Comparison of ENCODE assay signal across 11 mouse cellular contexts in genomic region chr9:83556236-83556635, GRCm38 (mm10). TPM values are rescaled to one million over a fixed set of nuclear protein-coding genes. Genes with fewer than 3 reads are reported as not detected.
DNase-seq lines count a peak whose midpoint lies in the region; ATAC-seq and TF ChIP-seq lines count a peak whose summit lies in the region.
"Had no signal": no experiment of that assay in that cellular context is flagged by ENCODE, and none has a peak within 500 bp of the region (broad histone marks: within the 10 kb centered on the region; RNA-seq: fewer than 3 reads in every experiment).

No protein-coding gene starts in this region.

- TF ChIP-seq CTCF in heart, adult 2 months (IDR thresholded peaks at IDR 0.05): no peak
- TF ChIP-seq CTCF in midbrain, postnatal 0 days (IDR thresholded peaks at IDR 0.05): no peak
- TF ChIP-seq CTCF in liver, postnatal 0 days (IDR thresholded peaks at IDR 0.05; ENCODE audit: low read depth): no peak

- H3K4me1 ChIP-seq in heart, adult 2 months (ENCODE audit: control insufficient read depth, insufficient read depth, low read length): peaks cover 16% of the 10 kb centered on the region
- H3K4me1 ChIP-seq in midbrain, embryonic 10.5 days: peaks cover 25% of the 10 kb centered on the region
- H3K4me1 ChIP-seq in midbrain, postnatal 0 days (ENCODE audit: insufficient read depth, low read length): no peaks in the 10 kb centered on the region
- no peaks in the 10 kb centered on the region for H3K4me1 ChIP-seq in hindbrain, embryonic 11.5 days (replicated peaks; ENCODE audit: control insufficient read depth, insufficient read depth, low read length)
- peaks cover 4% of the 10 kb centered on the region; the same call in 1 of the 2 replicates for H3K4me1 ChIP-seq in liver, postnatal 0 days (ENCODE audit: insufficient read depth)

- no peak for ATAC-seq in midbrain, postnatal 0 days (ENCODE audit: low FRiP score)
- 0 out of 2 replicates have a peak, but pooled peaks have one; percentile 31 for ATAC-seq in hindbrain, embryonic 11.5 days (ENCODE audit: low FRiP score)
- no peak for ATAC-seq in liver, postnatal 0 days

- no peak overlapping the region for H3K4me2 ChIP-seq in midbrain, postnatal 0 days (ENCODE audit: low read depth, low read length, poor library complexity, severe bottlenecking)
- H3K4me2 ChIP-seq in hindbrain, embryonic 11.5 days (replicated peaks; ENCODE audit: low read depth, low read length): no peak overlapping the region
- no peak overlapping the region for H3K4me2 ChIP-seq in liver, postnatal 0 days (ENCODE audit: low read depth, low read length)
- H3K4me2 ChIP-seq: liver, embryonic 11.5 days had no signal

- 27% methylated on average over 6 of the region's 6 CpGs for WGBS in heart, adult 2 months
- WGBS in midbrain, embryonic 10.5 days: 47% methylated on average over 6 of the region's 6 CpGs
- 28% methylated on average over 6 of the region's 6 CpGs for WGBS in midbrain, postnatal 0 days
- 46% methylated on average over 6 of the region's 6 CpGs for WGBS in hindbrain, embryonic 11.5 days
- WGBS in liver, postnatal 0 days (ENCODE audit: insufficient replicate concordance): 47% methylated on average over 6 of the region's 6 CpGs

- no peak overlapping the region for H3K4me3 ChIP-seq in heart, adult 2 months
- no peak overlapping the region for H3K4me3 ChIP-seq in midbrain, embryonic 10.5 days
- H3K4me3 ChIP-seq in midbrain, postnatal 0 days (ENCODE audit: low read depth, low read length): no peak overlapping the region
- no peak overlapping the region for H3K4me3 ChIP-seq in hindbrain, embryonic 11.5 days (ENCODE audit: low read depth, low read length)
- H3K4me3 ChIP-seq in liver, postnatal 0 days (ENCODE audit: low read depth, low read length): no peak overlapping the region

- DNase-seq in heart, adult 2 months: no peak
- DNase-seq in heart, postnatal 14 days: no peak
- DNase-seq in midbrain, embryonic 10.5 days (ENCODE audit: low spot score): no peak
- DNase-seq in midbrain, postnatal 0 days (ENCODE audit: low spot score): no peak
- no peak for DNase-seq in hindbrain, embryonic 11.5 days (ENCODE audit: low spot score)
- DNase-seq in retina, postnatal 1 day: peak; percentile 53
- no peak for DNase-seq in liver, postnatal 0 days
- no peak for DNase-seq in spleen, postnatal 14 days (ENCODE audit: low spot score in 2 of 2)
- DNase-seq: layer of hippocampus, postnatal 36 days; thymus, postnatal 25 days had no signal

- no peak overlapping the region for H3K9ac ChIP-seq in heart, adult 2 months (ENCODE audit: low read depth, low read length)
- no peak overlapping the region for H3K9ac ChIP-seq in midbrain, postnatal 0 days (replicated peaks; ENCODE audit: low read length, poor library complexity, severe bottlenecking)
- H3K9ac ChIP-seq in hindbrain, embryonic 11.5 days (ENCODE audit: low read depth, low read length): no peak overlapping the region
- no peak overlapping the region for H3K9ac ChIP-seq in liver, postnatal 0 days (replicated peaks)

- H3K36me3 ChIP-seq in heart, adult 2 months (ENCODE audit: control insufficient read depth, insufficient read depth, low read length): no peaks in the 10 kb centered on the region
- no peaks in the 10 kb centered on the region for H3K36me3 ChIP-seq in midbrain, embryonic 10.5 days
- H3K36me3 ChIP-seq in midbrain, postnatal 0 days (ENCODE audit: insufficient read depth, low read length): no peaks in the 10 kb centered on the region; the same call in 1 of the 2 replicates
- no peaks in the 10 kb centered on the region for H3K36me3 ChIP-seq in hindbrain, embryonic 11.5 days (ENCODE audit: control insufficient read depth, insufficient read depth, low read length)
- H3K36me3 ChIP-seq in liver, postnatal 0 days (replicated peaks; ENCODE audit: insufficient read depth, low read length): no peaks in the 10 kb centered on the region

- H3K79me2 ChIP-seq in heart, adult 2 months (replicated peaks; ENCODE audit: control insufficient read depth, insufficient read depth, low read length): no peaks in the 10 kb centered on the region

- intact Hi-C loops in heart, adult 2 months (cut with DNase I): no loop called here
- intact Hi-C loops in heart, postnatal 14 days (cut with DNase I): no loop called here

- no peak for TF ChIP-seq EP300 in heart, adult 2 months (IDR thresholded peaks at IDR 0.05; ENCODE audit: insufficient read depth, low read depth, low read length)
- TF ChIP-seq EP300 in liver, postnatal 0 days (IDR thresholded peaks at IDR 0.05; ENCODE audit: low read depth): no peak

- H3K27me3 ChIP-seq in heart, adult 2 months (ENCODE audit: control insufficient read depth, insufficient read depth, low read length): no peaks in the 10 kb centered on the region
- H3K27me3 ChIP-seq in midbrain, embryonic 10.5 days (ENCODE audit: low read depth, poor library complexity, severe bottlenecking): no peaks in the 10 kb centered on the region
- no peaks in the 10 kb centered on the region for H3K27me3 ChIP-seq in midbrain, postnatal 0 days (ENCODE audit: insufficient read depth, low read length)
- H3K27me3 ChIP-seq in hindbrain, embryonic 11.5 days (ENCODE audit: control insufficient read depth, insufficient read depth, low read length): no peaks in the 10 kb centered on the region
- H3K27me3 ChIP-seq in liver, postnatal 0 days (ENCODE audit: insufficient read depth, low read length): no peaks in the 10 kb centered on the region

- no peaks in the 10 kb centered on the region for H3K9me3 ChIP-seq in midbrain, embryonic 10.5 days (replicated peaks)
- no peaks in the 10 kb centered on the region for H3K9me3 ChIP-seq in midbrain, postnatal 0 days (ENCODE audit: low read length)
- H3K9me3 ChIP-seq in hindbrain, embryonic 11.5 days (ENCODE audit: control insufficient read depth, low read length): no peaks in the 10 kb centered on the region
- no peaks in the 10 kb centered on the region for H3K9me3 ChIP-seq in liver, postnatal 0 days (ENCODE audit: low read length)

- no peak for TF ChIP-seq POLR2A in heart, adult 2 months (IDR thresholded peaks at IDR 0.05; ENCODE audit: insufficient read depth, low read depth, low read length)

- peak overlapping the region; percentile 57 for H3K27ac ChIP-seq in heart, adult 2 months
- 0 out of 2 replicates have a peak overlapping the region, but pooled peaks have one; percentile 63 for H3K27ac ChIP-seq in midbrain, embryonic 10.5 days (replicated peaks)
- no peak overlapping the region for H3K27ac ChIP-seq in midbrain, postnatal 0 days (ENCODE audit: low read depth, low read length)
- no peak overlapping the region for H3K27ac ChIP-seq in hindbrain, embryonic 11.5 days (ENCODE audit: low read depth, low read length)
- no peak overlapping the region for H3K27ac ChIP-seq in liver, postnatal 0 days (ENCODE audit: low read depth)

RNA-seq across cellular contexts. Expression of gene Sh3bgrl2, which starts 8.1 kb away (rescaled TPM):
- total RNA-seq in heart, adult 2 months (2021): 10 to 100 TPM in 1 of 2 experiments, 1 to 10 TPM in 1; 3.7 to 10.1 TPM
- 2.6 and 4.8 TPM in 2 replicates for polyA plus RNA-seq in heart, adult 2 months (2012; rRNA removed)
- total RNA-seq in heart, postnatal 14 days (2021): 1 to 10 TPM; 7.2 TPM
- 8.5 and 11.0 TPM in 2 replicates for polyA plus RNA-seq in midbrain, embryonic 10.5 days (2016; fragmentation: Nextera tagmentation; extraction: Ambion mirVana)
- total RNA-seq in midbrain, postnatal 0 days (2014; rRNA removed): 10.6 and 13.2 TPM in 2 replicates
- 6.3 TPM in 2 replicates for polyA plus RNA-seq in midbrain, postnatal 0 days (2015; fragmentation: Nextera tagmentation; extraction: Ambion mirVana)
- polyA plus RNA-seq in hindbrain, embryonic 11.5 days (2014; fragmentation: Nextera tagmentation; extraction: Ambion mirVana): 7.3 and 8.9 TPM in 2 replicates
- polyA plus RNA-seq in liver, postnatal 0 days (2015; fragmentation: Nextera tagmentation; extraction: Ambion mirVana): 21.2 and 22.2 TPM in 2 replicates

Comparison
In these comparisons a context has a peak if more than half of its experiments do, and no peak if none do; other contexts are left out.
1. H3K27ac ChIP-seq: peak in heart, adult 2 months (single experiment) and midbrain, embryonic 10.5 days (single experiment); none in midbrain, postnatal 0 days (single experiment), hindbrain, embryonic 11.5 days (single experiment) and liver, postnatal 0 days (single experiment).